Mouse (Mus musculus) CD4-positive helper T cell, adult 2 months (primary cell): ENCODE measurements around the gene Cbfa2t3.

Source experiments
- DNase-seq: peaks from one replicate; pipeline ENCODE4 v3.0.0-alpha.2; 2012; ENCODE audit warnings: low read depth, missing footprints, low spot score

The Cbfa2t3 gene

GRCm38 (mm10) chr8:122699005-122699492 is at the start of gene Cbfa2t3:
TSS of gene Cbfa2t3 (minus strand) at chr8:122699109.
- DNase-seq, result no peak

GRCm38 (mm10) chr8:122747825-122748224 is 48.9 kb upstream of the Cbfa2t3 start:
- no peak for DNase-seq

- DNase-seq, result no peak
These were observed 47.5 kb upstream of the Cbfa2t3 start for GRCm38 (mm10) chr8:122746439-122746838.

- no peak for DNase-seq
These were observed 46.9 kb upstream of the Cbfa2t3 start for GRCm38 (mm10) chr8:122745750-122746275.

- no peak for DNase-seq
These were observed 46.3 kb upstream of the Cbfa2t3 start for GRCm38 (mm10) chr8:122745022-122745749.

GRCm38 (mm10) chr8:122742471-122742870 is 43.6 kb upstream of the Cbfa2t3 start:
- no peak for DNase-seq

GRCm38 (mm10) chr8:122739102-122739725 is 40.3 kb upstream of the Cbfa2t3 start:
- DNase-seq, result peak; percentile 77

GRCm38 (mm10) chr8:122737886-122738285 is 39.0 kb upstream of the Cbfa2t3 start:
- DNase-seq, result no peak

GRCm38 (mm10) chr8:122737071-122737470 is 38.2 kb upstream of the Cbfa2t3 start:
- DNase-seq, result no peak

GRCm38 (mm10) chr8:122736623-122737022 is 37.7 kb upstream of the Cbfa2t3 start:
- no peak for DNase-seq

- DNase-seq, result peak; percentile 35
These were observed 36.9 kb upstream of the Cbfa2t3 start for GRCm38 (mm10) chr8:122735542-122736473.

GRCm38 (mm10) chr8:122735110-122735509 is 36.2 kb upstream of the Cbfa2t3 start:
- no peak for DNase-seq

- DNase-seq, result no peak
These were observed 29.7 kb upstream of the Cbfa2t3 start for GRCm38 (mm10) chr8:122728630-122729029.

GRCm38 (mm10) chr8:122727412-122727811 is 28.5 kb upstream of the Cbfa2t3 start:
- DNase-seq, result no peak

- no peak for DNase-seq
These were observed 27.9 kb upstream of the Cbfa2t3 start for GRCm38 (mm10) chr8:122726789-122727188.

GRCm38 (mm10) chr8:122725187-122725586 is 26.3 kb upstream of the Cbfa2t3 start:
- no peak for DNase-seq

GRCm38 (mm10) chr8:122720811-122721640 is 22.1 kb upstream of the Cbfa2t3 start:
- DNase-seq, result no peak

GRCm38 (mm10) chr8:122720070-122720729 is 21.3 kb upstream of the Cbfa2t3 start:
- DNase-seq, result peak; percentile 19

GRCm38 (mm10) chr8:122719500-122720065 is 20.7 kb upstream of the Cbfa2t3 start:
- no peak for DNase-seq
